Mouse (Mus musculus): ENCODE results near the gene Sema5b. TPM values are rescaled to one million over a fixed set of nuclear protein-coding genes. Genes with fewer than 3 reads are reported as not detected.
"Not testable (repeated sequence)": the region's sequence is repeated elsewhere in the genome, so short reads cannot be mapped to it uniquely, and the experiment has no call there.

Sema5b gene
- total RNA-seq, 1 experiment from 2014 or later, result not detected

DNA sequence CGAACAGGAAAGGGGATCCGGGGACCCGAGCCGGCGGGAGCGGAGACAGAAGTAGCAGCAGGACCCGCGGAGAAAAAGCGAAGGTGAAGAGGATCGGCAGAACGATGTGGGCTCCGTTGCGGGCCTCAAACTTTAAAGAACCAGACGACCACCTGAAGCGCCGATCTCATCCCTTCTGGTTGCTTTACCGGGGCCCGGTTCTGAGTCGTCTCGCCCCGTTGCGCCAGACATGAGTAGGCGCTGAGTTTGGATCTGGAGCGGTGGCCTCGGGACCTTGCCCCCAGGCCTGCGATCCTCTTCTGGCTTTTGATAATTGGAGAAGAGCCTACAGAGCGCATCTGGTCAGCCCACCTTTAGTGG is 1.5 kb downstream of the Sema5b start:
- ATAC-seq (ENCODE audit: extremely low read depth, insufficient number of reproducible peaks, low FRiP score, poor library complexity, severe bottlenecking), result no peak

DNA sequence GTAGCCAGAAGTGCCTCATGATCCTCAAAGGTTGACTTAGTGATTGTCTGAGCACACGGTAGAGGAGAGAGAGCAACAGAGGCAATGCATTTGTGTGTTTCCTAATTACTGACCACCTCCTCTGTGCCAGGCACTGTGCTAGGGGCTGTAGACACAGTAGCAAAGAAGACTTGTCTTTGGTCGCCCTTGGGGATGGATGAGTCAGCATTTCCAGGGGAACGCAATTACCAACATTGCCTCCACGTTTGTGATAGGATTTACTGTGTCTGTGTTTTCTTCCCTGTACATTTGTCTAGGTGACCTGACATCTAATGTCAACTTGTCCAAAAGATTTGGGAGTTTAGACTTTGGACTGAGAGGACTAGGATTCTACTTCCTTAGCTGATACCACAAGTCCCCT is 4.8 kb downstream of the Sema5b start:
- ATAC-seq (ENCODE audit: extremely low read depth, insufficient number of reproducible peaks, low FRiP score, poor library complexity, severe bottlenecking), result no peak

DNA sequence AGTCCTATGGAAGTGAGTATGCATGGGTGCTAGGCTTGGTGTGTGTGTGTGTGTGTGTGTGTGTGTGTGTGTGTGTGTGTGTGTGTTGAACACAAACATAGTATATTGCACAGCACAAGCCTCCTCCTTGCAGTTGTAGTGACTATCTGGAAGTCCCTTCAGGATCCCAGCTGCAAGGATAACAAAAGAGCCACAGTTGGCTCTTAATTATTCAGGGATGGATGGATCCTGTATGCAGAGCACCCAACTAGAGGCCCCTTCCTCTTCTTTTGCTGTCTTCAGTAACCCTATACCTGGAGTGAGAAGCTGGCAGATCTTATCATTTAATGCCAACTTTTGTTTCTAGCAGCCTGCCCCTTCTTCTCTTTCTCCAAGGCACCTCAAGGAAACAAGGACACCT is 7.0 kb downstream of the Sema5b start:
- no peak for ATAC-seq (ENCODE audit: extremely low read depth, insufficient number of reproducible peaks, low FRiP score, poor library complexity, severe bottlenecking)

DNA sequence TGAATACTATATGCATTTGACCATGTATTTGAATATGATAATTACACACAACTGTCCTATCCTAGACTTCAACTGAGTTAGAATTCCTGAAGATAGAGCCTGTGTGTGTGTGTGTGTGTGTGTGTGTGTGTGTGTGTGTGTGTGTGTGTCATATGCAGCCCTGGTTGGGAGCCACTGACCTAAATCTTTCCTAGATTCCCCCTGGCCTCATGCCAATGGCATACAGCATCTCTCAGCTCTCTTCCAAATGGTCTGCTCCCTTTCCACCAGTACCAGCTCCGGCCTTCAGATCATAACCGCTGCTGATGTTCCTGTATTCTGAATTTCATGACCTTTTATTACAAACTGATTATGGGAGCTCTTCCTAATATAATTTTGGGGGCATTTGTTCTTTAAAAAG is 8.4 kb downstream of the Sema5b start:
- ATAC-seq (ENCODE audit: extremely low read depth, insufficient number of reproducible peaks, low FRiP score, poor library complexity, severe bottlenecking), result no peak

DNA sequence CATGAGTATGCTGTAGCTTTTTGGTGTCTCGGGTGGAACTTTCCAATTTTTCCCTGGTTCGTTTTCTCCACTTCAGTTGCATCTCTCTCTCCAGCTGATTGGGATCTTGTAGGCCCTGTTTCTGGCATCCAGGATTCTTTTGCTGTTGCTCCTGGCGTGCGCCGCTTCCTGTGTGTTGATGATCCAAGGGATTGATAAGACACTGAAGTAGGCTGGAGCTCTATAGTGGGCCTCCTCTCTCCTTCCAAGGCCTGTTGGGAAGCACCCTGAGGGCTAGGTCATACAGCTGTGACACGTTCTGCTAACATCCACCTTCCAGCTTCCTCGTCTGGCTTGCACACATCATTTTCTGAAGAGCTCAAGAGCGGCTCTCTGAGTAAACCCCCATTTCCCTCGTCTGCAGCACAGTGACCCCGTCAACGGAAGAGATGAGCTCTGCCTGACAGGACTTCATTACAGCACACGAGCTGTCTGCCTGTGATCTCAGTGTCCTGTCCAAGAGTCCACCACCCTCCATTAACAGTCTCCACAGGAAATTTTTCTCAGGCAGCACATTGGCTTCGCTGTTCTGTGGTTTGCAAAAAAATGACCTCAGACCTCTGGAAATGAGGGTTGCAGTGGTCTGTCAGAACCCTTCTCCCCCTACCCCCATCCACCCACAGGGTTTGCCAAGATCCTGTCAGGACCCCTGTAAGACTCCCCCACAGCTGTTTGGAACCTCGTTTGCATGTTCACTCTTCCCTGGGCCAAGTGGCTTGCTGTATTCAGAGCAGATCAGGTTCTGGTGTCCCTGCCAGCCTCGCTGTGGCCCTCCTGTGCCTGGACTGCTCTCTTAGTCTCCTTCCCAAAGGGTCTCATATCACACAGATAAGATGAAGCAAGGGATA is 14.9 kb downstream of the Sema5b start:
- no peak for ATAC-seq (ENCODE audit: extremely low read depth, insufficient number of reproducible peaks, low FRiP score, poor library complexity, severe bottlenecking)

DNA sequence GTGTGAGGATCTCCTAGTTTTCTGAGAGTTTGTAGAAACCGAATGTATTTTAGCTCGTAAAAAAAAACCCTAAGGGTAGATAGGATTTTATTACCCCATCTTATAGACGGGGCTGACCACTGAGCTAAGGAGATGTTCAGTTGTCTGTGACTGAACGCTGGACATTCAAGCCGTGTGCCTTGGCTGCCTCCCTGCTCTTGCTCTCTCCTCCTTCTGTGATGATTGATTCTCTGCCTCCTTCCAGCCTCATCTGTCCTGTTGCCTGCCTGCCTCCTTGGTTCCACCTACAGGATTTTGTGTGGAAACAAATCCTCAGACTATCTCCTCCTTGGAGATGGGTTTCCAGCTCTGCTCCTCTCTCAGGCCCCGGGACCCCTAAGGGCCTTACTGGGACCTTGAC is 16.1 kb downstream of the Sema5b start:
- ATAC-seq (ENCODE audit: extremely low read depth, insufficient number of reproducible peaks, low FRiP score, poor library complexity, severe bottlenecking), result no peak

DNA sequence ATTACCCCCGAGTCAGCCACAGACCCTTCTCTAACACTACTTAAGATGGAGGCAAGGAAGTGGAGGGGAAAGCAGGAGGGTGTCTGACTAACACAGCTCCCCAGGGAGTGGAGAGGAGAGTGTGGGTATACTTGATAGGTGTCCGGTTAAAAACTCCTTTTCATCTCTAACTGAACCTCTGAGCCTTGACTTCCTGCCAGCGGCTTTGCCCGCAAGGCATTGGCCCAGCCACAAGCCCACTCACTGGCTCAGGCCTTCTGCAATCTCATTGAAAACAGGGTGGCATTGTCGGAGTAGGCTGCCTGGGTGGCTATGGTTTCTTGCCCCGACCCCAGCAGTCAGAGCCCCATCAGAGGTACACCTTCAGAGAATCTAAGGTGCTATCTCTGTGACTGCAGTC is 20.6 kb downstream of the Sema5b start:
- no peak for ATAC-seq (ENCODE audit: extremely low read depth, insufficient number of reproducible peaks, low FRiP score, poor library complexity, severe bottlenecking)

DNA sequence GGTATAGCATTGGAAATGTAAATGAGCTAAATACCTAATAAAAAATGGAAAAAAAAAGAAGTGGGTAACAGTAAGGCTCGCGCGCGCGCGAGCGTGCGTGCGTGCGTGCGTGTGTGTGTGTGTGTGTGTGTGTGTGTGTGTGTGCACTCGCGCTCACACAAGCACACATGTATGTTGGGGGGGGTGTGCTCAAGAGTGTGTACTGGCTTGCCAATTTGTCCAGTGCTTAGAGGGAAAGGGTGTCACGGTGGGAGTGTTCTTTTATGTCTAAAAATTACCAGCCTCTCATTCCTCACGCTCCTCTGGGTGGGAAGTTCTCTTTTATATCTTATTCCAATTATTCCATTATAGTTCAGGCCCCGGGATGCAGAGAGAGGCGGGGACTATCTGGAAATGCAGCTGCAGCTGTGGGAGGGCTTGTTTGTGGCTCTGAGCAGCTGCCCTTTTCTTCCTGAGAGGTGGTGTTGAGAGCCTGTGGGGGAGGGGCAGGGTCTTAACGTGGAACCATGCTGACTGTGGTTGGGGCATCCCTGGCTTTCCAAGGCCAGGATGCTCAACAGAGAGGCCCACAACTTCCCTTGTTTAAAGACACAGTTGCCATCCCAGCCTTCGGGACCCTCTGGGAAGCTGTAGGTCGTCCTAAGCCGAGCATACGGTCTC is 23.4 kb downstream of the Sema5b start:
- ATAC-seq (ENCODE audit: extremely low read depth, insufficient number of reproducible peaks, low FRiP score, poor library complexity, severe bottlenecking), result no peak

DNA sequence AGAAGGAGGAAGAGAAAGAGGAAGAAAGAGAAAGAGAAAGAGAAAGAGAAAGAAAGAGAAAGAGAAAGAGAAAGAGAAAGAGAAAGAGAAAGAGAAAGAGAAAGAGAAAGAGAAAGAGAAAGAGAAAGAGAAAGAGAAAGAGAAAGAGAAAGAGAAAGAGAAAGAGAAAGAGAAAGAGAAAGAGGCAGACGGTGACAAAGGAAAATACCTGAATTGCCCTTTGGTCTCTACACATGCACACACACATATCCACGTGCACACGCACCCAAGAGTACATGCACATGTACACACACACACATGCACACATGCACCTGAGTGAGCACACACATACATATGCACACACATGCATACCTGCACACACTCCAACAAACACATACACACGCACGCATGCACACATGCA is 24.7 kb downstream of the Sema5b start:
- ATAC-seq (ENCODE audit: extremely low read depth, insufficient number of reproducible peaks, low FRiP score, poor library complexity, severe bottlenecking), result not testable (repeated sequence)

DNA sequence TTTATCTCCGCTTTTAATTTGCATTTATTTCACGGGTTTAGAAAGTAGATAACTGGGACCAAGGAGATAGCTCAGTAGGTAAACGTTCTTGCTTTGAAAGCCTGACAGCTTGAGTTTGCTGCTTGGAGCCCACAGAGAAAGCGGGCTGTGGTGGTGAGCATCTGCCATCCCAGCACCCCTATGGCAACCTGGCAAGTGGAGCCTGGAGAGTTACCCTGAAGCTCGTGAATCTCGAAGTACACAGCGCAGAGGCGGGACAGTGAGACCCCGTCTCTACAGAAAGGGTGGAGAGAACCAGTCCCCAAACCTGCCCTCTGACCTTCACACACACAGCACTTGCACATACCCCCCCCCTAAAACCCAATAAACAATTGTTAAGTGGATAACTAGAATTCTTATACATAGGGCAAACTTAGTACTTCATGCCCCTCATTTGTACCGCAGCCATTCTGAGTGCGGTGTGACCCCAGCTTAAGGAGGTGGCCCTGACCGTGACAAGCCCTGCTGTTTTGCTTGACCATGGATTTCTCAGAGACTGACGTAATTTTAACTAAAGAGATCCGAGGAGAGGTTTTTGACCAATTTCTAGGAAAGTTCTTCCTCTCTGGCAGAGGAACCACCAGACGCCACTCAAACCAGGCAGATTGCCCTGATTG is 27.4 kb downstream of the Sema5b start:
- ATAC-seq (ENCODE audit: extremely low read depth, insufficient number of reproducible peaks, low FRiP score, poor library complexity, severe bottlenecking), result no peak

DNA sequence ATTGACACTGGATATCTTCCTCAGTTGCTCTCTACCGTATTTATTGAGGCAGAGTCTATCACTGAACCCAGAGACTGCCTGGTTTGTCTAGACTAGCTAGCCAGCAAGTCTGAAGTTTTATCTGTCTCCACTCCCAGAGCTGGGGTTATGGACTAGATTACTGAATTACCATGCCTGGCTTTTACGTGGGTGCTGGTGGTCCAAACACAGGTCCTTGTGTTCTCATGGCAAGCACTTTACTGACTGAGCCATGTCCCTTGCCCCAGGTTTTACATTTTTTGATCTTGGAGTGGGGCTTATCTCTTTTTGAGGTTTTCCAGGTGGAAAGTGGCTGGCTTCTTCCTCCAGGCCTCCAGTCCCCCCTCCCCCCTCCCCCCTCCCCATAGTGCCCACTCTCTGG is 28.4 kb downstream of the Sema5b start:
- ATAC-seq (ENCODE audit: extremely low read depth, insufficient number of reproducible peaks, low FRiP score, poor library complexity, severe bottlenecking), result no peak

DNA sequence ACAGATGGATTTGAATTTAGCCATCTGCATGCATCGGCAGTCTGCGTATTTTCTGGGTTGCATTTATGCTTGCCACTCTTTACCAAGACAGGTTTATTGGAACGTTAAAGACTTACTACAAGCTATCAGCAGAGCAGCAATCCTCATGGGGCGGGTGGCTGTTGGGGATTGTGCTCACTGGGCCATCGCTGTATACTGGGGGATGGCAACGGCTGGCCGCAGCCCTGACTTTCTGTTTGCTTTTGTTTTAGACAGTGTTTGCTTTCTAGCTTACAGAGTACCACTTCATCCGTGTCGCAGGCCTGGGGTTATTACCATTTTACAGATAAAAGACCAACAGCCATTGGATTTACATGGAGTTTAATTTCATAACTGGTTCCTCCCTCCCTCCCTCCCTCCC is 28.8 kb downstream of the Sema5b start:
- ATAC-seq (ENCODE audit: extremely low read depth, insufficient number of reproducible peaks, low FRiP score, poor library complexity, severe bottlenecking), result no peak

DNA sequence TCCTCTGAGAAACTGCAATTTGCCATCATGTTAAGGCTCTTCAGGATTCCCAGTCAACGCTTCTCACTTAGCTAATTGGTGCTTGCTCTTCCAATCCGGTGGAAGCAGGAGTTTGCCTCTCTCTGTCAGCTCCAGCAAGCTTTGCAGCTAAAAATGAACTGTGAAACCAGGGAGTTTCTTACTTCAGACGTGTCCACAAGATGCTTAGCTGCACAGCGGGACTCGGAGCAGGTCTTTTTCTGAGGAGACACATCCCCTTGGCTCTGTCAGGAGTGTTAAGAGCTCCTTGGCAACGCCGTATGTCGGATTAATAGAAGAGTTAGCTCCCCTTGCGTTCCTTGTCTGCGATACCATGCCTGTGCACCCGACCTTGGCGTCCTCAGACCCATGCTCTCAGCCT is 29.7 kb downstream of the Sema5b start:
- ATAC-seq (ENCODE audit: extremely low read depth, insufficient number of reproducible peaks, low FRiP score, poor library complexity, severe bottlenecking), result no peak

DNA sequence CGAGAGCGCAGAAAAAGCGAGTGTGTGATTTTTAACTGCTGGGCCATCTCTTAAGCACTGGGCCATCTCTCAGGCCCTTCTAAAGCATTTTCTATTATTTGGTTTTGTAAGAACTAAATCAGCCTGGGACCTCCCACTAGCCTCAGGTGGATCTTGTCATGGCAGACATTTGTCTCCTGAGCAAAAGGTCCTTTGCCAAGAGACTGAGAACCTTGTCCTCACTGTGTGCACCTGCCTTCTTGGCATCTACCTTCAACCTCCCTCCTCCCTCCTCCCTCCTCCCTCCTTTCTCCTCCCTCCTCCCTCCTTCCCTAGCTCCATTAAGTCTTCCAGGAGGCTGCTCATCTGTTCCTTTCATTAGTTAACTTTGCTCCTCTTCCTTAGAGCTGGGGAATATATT is 32.6 kb downstream of the Sema5b start:
- no peak for ATAC-seq (ENCODE audit: extremely low read depth, insufficient number of reproducible peaks, low FRiP score, poor library complexity, severe bottlenecking)

DNA sequence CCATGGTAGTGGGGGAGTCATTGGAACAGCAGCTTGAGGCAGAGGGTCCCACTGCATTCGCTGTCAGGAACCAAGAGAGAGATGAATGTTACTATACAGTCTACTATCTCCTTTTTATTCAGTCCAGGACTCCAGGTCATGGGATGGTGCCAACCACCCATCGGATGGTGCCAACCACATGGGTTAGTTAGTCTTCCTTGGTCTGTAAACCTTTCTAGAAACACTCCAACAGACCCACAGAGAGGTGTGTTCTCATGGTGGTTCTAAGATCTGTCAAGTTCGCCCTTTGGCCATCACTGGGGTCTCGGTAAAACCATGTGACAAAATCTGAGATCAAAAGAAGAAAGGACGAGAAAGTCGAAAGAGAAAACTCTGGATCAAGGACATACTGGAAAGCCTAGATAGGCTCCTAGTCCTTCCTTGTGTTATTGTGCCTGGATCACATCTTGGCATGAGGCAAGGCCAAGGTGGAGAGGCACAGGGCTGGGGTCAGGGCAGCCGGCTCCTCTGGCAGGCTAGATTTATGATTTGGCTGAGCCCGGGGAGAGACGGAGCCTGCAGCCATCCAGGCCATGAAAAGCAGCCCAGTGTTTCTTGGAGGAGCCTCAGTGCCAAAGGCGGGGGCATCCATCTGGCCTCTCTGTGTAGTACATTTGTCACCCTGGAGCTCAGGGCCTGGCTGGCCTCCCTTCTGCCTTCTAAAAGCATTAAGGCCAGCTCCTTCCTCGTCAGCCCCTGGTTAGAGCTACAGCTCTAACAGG is 36.4 kb downstream of the Sema5b start:
- ATAC-seq (ENCODE audit: extremely low read depth, insufficient number of reproducible peaks, low FRiP score, poor library complexity, severe bottlenecking), result no peak

DNA sequence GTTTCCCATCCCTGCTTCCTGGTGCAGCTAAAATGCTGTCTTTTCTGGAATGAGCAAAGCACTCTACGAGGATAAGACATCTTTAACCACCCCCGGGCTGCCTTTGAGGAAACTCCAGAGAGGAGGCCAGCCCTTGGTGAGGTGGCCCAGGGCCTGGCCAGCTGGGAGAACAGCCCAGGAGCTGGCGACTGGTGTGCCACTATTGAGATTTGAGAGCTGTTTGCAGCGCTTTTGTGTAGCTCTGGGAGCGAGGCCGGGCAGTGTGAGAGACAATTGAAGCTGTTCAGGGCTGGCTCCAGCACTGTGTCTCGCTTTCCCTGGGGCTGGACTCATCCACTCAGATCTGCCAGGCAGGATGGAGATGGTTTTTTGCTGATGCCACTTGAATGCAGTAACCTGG is 40.4 kb downstream of the Sema5b start:
- ATAC-seq (ENCODE audit: extremely low read depth, insufficient number of reproducible peaks, low FRiP score, poor library complexity, severe bottlenecking), result no peak

DNA sequence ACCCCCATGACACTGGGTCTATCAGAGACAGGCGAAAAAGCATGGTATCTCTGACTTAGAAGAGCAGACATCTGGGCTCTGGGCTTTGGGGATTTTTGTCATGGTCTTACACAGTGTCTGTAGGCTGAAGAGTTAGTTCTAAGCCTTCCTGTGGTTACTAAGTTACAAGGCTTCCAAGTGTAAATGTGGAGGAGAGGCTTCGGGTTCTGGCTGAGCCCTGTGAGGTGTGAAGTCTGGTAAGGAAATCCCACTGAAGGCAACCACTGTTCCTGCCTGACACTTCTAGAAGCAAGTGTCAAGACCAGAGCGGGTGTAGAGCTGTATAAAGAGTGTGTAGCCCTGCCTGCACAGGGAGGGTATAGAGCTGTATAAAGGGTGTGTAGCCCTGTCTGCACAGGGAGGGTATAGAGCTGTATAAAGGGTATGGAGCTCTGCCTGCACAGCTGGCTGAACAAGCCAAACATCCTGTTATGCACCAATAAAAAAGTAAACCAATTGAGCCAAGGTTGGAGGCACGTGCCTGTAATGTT is 42.7 kb downstream of the Sema5b start:
- no peak for ATAC-seq (ENCODE audit: extremely low read depth, insufficient number of reproducible peaks, low FRiP score, poor library complexity, severe bottlenecking)

DNA sequence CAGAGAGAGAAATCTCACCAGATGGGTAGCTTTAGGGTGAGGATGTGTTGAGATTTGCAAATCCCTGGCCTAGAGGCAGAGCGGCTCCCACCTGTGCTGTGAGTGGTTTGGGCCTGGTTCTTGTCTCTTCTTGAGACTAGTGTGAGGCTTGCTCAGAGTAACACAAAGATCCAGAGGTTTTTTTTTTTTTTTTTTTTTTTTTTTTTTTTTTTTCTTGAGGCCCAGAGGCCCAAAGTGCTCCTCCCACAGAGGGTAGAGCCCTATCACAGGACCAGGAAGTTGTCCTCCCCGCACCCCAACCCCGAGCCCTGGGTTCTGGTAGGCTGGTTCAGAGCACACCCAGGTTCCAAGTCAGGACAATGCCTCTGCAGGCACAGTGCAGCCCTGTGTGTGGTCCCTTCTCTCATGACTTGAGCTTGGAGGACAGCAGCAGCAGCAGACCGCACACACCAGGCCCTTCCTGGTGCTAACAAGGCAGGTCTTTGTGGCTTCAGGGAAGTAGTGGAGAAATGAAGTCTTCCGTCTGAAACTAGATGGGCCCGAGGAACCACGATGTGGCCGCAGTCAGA is 44.3 kb downstream of the Sema5b start:
- no peak for ATAC-seq (ENCODE audit: extremely low read depth, insufficient number of reproducible peaks, low FRiP score, poor library complexity, severe bottlenecking)
